Mouse (Mus musculus): ENCODE results near the gene Sgms1.

DNA sequence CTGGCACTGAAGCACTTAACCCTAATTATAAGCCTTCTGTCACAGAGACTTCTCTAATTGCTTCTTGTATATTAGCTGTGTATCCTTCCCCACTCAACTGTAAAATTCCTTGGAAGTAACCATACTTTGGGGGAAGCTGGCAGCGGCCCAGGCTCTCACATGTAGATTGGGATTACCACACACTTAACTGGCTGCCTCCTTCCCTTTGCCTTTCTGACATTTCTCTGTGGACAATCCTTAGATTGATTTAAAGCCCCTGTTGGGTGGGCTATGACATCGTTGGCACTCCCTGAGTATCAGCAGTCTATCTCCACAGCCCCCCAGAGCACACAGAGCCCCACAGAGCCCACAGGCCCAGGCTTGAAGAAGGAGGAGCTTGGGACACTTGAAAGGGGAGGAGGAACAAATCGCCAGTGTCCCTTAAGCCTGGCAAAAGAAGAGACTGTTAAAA lies 8.0 kb downstream of the Sgms1 start:
- TF ChIP-seq GATA1 (IDR thresholded peaks at IDR 0.05; ENCODE audit: borderline replicate concordance, low read length): no peak
- no peak for TF ChIP-seq FLI1 (IDR thresholded peaks at IDR 0.05; ENCODE audit: low read length)
